Mouse (Mus musculus) cortical plate, adult 2 months (tissue): ENCODE results near the gene Morn1.

ENCODE experiments used
- CTCF ChIP-seq: fragments of 200-500 bp; IDR thresholded peaks from 2 replicates; pipeline ENCODE4 v1.5.1; 2011; ENCODE audit warnings: mild to moderate bottlenecking, control low read depth, low read length; ENCODE audit not compliant: insufficient read depth; ENCODE audit errors: extremely low read depth
- POLR2A ChIP-seq: fragments of 200-500 bp; IDR thresholded peaks from 2 replicates; pipeline ENCODE4 v1.6.1; 2011; ENCODE audit warnings: mild to moderate bottlenecking, low read length, control low read depth; ENCODE audit not compliant: insufficient read depth; ENCODE audit errors: extremely low read depth

- TF ChIP-seq CTCF, result no peak
- no peak for TF ChIP-seq POLR2A
Measured at GRCm38 (mm10) chr4:155120583-155120982, 34.2 kb downstream of the Morn1 start.
